Mouse (Mus musculus) kidney, embryonic 14.5 days (tissue): ENCODE data around the gene Shc4. TPM values are rescaled to one million over a fixed set of nuclear protein-coding genes. Genes with fewer than 3 reads are reported as not detected.

Experiments
- ATAC-seq: fragments of 200-750 bp; cut with Nextera tagmentation; 2 replicates; pipeline ENCODE4 v1.8.0; 2017; ENCODE audit warnings: moderate number of reproducible peaks, mild to moderate bottlenecking, moderate TSS enrichment, moderate library complexity; ENCODE audit not compliant: low FRiP score, low TSS enrichment
- H3K27ac ChIP-seq: fragments of 300-500 bp; sonication (generic); 2 replicates; pipeline ENCODE4 v1.5.1; 2014; ENCODE audit warnings: low read depth, mild to moderate bottlenecking, low read length, moderate library complexity, mixed read lengths
- H3K27me3 ChIP-seq: fragments of 300-500 bp; sonication (generic); 2 replicates; pipeline ENCODE4 v1.6.1; 2014; ENCODE audit warnings: mild to moderate bottlenecking, low read length; ENCODE audit not compliant: control insufficient read depth, insufficient read depth
- H3K36me3 ChIP-seq: fragments of 300-500 bp; sonication (generic); 2 replicates; pipeline ENCODE4 v1.6.1; 2014; ENCODE audit warnings: low read length, mixed read lengths; ENCODE audit not compliant: control insufficient read depth, insufficient read depth
- H3K4me1 ChIP-seq: fragments of 300-500 bp; sonication (generic); 2 replicates; pipeline ENCODE4 v1.6.1; 2014; ENCODE audit warnings: low read length, mixed read lengths; ENCODE audit not compliant: control insufficient read depth, insufficient read depth
- H3K4me2 ChIP-seq: fragments of 300-500 bp; sonication (generic); replicated peaks from 2 replicates; pipeline ENCODE4 v1.6.1; 2014; ENCODE audit warnings: low read depth, mild to moderate bottlenecking, low read length
- H3K4me3 ChIP-seq: fragments of 300-500 bp; sonication (generic); 2 replicates; pipeline ENCODE4 v1.5.1; 2014; ENCODE audit warnings: mild to moderate bottlenecking, low read length
- H3K9ac ChIP-seq: fragments of 300-500 bp; sonication (generic); 2 replicates; pipeline ENCODE4 v1.6.1; 2014; ENCODE audit warnings: low read depth, mild to moderate bottlenecking, low read length, moderate library complexity
- H3K9me3 ChIP-seq: fragments of 300-500 bp; sonication (generic); 2 replicates; pipeline ENCODE4 v1.6.1; 2016; ENCODE audit warnings: low read length; ENCODE audit not compliant: control insufficient read depth
- WGBS: fragments of 180-500 bp; shearing (Covaris S2); extraction: QIAGEN DNeasy Blood & Tissue Kit; methylation state at CpG from one replicate; pipeline ENCODE4 v1.1.7; 2014; 5-methylcytosine and 5-hydroxymethylcytosine counted together
- polyA plus RNA-seq: library from polyadenylated mRNA; unstranded; fragments of >200 nt; fragmentation: Nextera tagmentation; extraction: Ambion mirVana; gene quantifications from 2 replicates; pipeline ENCODE4 v1.2.1, GENCODE M21; 2014

The Shc4 gene
- polyA plus RNA-seq, 1 experiment from 2014 or later = 1.6 TPM

- ATAC-seq = peak; percentile 93
- Histone ChIP-seq H3K36me3 (no peaks in the 10 kb centered on the region), H3K4me3 (peak within 1 kb of the TSS; percentile 80), H3K27ac (peak within 1 kb of the TSS; percentile 88), H3K4me1 (peaks cover 3% of the 10 kb centered on the region; the same call in 1 of the 2 replicates), H3K4me2 (peak within 1 kb of the TSS; percentile 45), H3K9me3 (no peaks in the 10 kb centered on the region), H3K9ac (peak within 1 kb of the TSS; percentile 89), H3K27me3 (no peaks in the 10 kb centered on the region)
- WGBS = under 1% methylated on average over 76 of the region's 79 CpGs
Observed at GRCm38 (mm10) chr2:125672957-125673631, 50.9 kb downstream of the Shc4 start, which contains the start of gene Eid1. TSS of gene Eid1 (plus strand) at chr2:125673095.

- ATAC-seq = no peak; the same call in 1 of the 2 replicates
- H3K4me1 ChIP-seq = peaks cover 3% of the 10 kb centered on the region; the same call in 1 of the 2 replicates
- 24% methylated on average over 8 of the region's 20 CpGs for WGBS
- H3K27me3 ChIP-seq = no peaks in the 10 kb centered on the region
- peak overlapping the region; percentile 45 for H3K4me2 ChIP-seq
- H3K27ac ChIP-seq = 0 out of 2 replicates have a peak overlapping the region, but pooled peaks have one; percentile 47
- H3K36me3 ChIP-seq = no peaks in the 10 kb centered on the region
- H3K9me3 ChIP-seq = no peaks in the 10 kb centered on the region
- H3K9ac ChIP-seq = peak overlapping the region; percentile 89
- peak overlapping the region; percentile 80 for H3K4me3 ChIP-seq
Observed at GRCm38 (mm10) chr2:125672568-125672956, 51.4 kb downstream of the Shc4 start.

GRCm38 (mm10) chr2:125670846-125671245 is 53.1 kb downstream of the Shc4 start:
- Histone ChIP-seq H3K9ac (no peak overlapping the region), H3K9me3 (no peaks in the 10 kb centered on the region)
- WGBS = 57% methylated on average over 1 of the region's 1 CpGs

GRCm38 (mm10) chr2:125667721-125668120 is 56.2 kb downstream of the Shc4 start:
- Histone ChIP-seq H3K4me3 (no peak overlapping the region), H3K27me3 (no peaks in the 10 kb centered on the region), H3K9ac (no peak overlapping the region), H3K9me3 (no peaks in the 10 kb centered on the region), H3K27ac (no peak overlapping the region), H3K4me1 (no peaks in the 10 kb centered on the region), H3K4me2 (no peak overlapping the region), H3K36me3 (no peaks in the 10 kb centered on the region)
- ATAC-seq = no peak
- WGBS = 84% methylated on average over 7 of the region's 7 CpGs

More at GRCm38 (mm10) chr2:125670846-125671245, 53.1 kb downstream of the Shc4 start:
- Histone ChIP-seq H3K4me1 (peaks cover 3% of the 10 kb centered on the region; the same call in 1 of the 2 replicates), H3K4me3 (no peak overlapping the region), H3K4me2 (no peak overlapping the region), H3K27me3 (no peaks in the 10 kb centered on the region), H3K36me3 (no peaks in the 10 kb centered on the region), H3K27ac (no peak overlapping the region)
- ATAC-seq = no peak

- Histone ChIP-seq H3K4me3 (no peak overlapping the region), H3K4me2 (no peak overlapping the region), H3K9ac (no peak overlapping the region), H3K4me1 (no peaks in the 10 kb centered on the region), H3K36me3 (no peaks in the 10 kb centered on the region), H3K9me3 (no peaks in the 10 kb centered on the region), H3K27me3 (no peaks in the 10 kb centered on the region), H3K27ac (no peak overlapping the region)
- ATAC-seq = no peak
- 60% methylated on average over 5 of the region's 5 CpGs for WGBS
Observed at GRCm38 (mm10) chr2:125667184-125667583, 56.8 kb downstream of the Shc4 start.

- no peaks in the 10 kb centered on the region for H3K9me3 ChIP-seq
- no peak overlapping the region for H3K4me3 ChIP-seq
- no peak overlapping the region for H3K9ac ChIP-seq
- no peaks in the 10 kb centered on the region for H3K27me3 ChIP-seq
- 85% methylated on average over 4 of the region's 4 CpGs for WGBS
- ATAC-seq = no peak
- H3K36me3 ChIP-seq = no peaks in the 10 kb centered on the region
- H3K4me1 ChIP-seq = no peaks in the 10 kb centered on the region
- no peak overlapping the region for H3K27ac ChIP-seq
- H3K4me2 ChIP-seq = no peak overlapping the region
Observed at GRCm38 (mm10) chr2:125666668-125667067, 57.3 kb downstream of the Shc4 start.

GRCm38 (mm10) chr2:125665909-125666308 is 58.0 kb downstream of the Shc4 start:
- H3K27me3 ChIP-seq = no peaks in the 10 kb centered on the region
- 0 out of 2 replicates have a peak, but pooled peaks cover 5% of the 10 kb centered on the region for H3K4me1 ChIP-seq
- no peak overlapping the region for H3K4me2 ChIP-seq
- H3K36me3 ChIP-seq = no peaks in the 10 kb centered on the region
- WGBS = 86% methylated on average over 4 of the region's 4 CpGs
- H3K4me3 ChIP-seq = no peak overlapping the region
- ATAC-seq = no peak
- H3K9me3 ChIP-seq = no peaks in the 10 kb centered on the region
- no peak overlapping the region for H3K9ac ChIP-seq
- no peak overlapping the region for H3K27ac ChIP-seq

- WGBS = 91% methylated on average over 5 of the region's 5 CpGs
- no peaks in the 10 kb centered on the region for H3K9me3 ChIP-seq
- H3K4me3 ChIP-seq = no peak overlapping the region
- H3K4me1 ChIP-seq = 0 out of 2 replicates have a peak, but pooled peaks cover 7% of the 10 kb centered on the region
- H3K9ac ChIP-seq = no peak overlapping the region
- no peaks in the 10 kb centered on the region for H3K36me3 ChIP-seq
- no peak overlapping the region for H3K27ac ChIP-seq
- no peak for ATAC-seq
- no peak overlapping the region for H3K4me2 ChIP-seq
- H3K27me3 ChIP-seq = no peaks in the 10 kb centered on the region
Observed at GRCm38 (mm10) chr2:125665213-125665612, 58.7 kb downstream of the Shc4 start.

GRCm38 (mm10) chr2:125662517-125662916 is 61.4 kb downstream of the Shc4 start:
- Histone ChIP-seq H3K4me3 (no peak overlapping the region), H3K9me3 (no peaks in the 10 kb centered on the region), H3K36me3 (no peaks in the 10 kb centered on the region), H3K4me1 (0 out of 2 replicates have a peak, but pooled peaks cover 7% of the 10 kb centered on the region), H3K27me3 (no peaks in the 10 kb centered on the region), H3K9ac (no peak overlapping the region), H3K4me2 (no peak overlapping the region), H3K27ac (no peak overlapping the region)
- WGBS = 91% methylated on average over 3 of the region's 3 CpGs
- ATAC-seq = no peak
